10 mouse cellular contexts compared by ENCODE assay signal in the genomic region with DNA sequence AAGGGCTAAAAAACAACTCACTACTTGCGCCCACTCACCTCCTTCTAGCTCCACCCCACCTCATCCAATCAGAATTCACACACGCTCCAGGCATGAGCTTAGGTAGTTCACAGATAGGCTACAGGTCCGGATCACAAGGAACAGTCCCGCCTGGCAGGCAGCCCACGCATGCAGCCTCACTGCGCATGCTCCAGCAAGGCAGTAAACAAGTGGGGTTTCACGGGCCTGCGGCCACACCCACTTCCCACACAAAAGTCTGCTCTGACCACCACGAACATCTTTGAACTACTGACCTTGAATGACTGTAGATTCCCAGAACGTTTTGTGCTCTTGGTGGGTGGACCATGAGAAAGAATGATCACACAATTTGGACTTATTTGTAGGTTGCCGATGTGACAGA.
"Had no signal": no experiment of that assay in that cellular context is flagged by ENCODE, and none has a peak within 500 bp of the region (broad histone marks: within the 10 kb centered on the region; RNA-seq: fewer than 3 reads in every experiment).

No protein-coding gene starts in this region.

- DNase-seq: kidney, adult 11 months; kidney, adult 9 months; kidney, postnatal 36 days; layer of hippocampus, adult 9-11 months; layer of hippocampus, postnatal 36 days; liver, embryonic 13.5 days; lung, embryonic 14.5 days; right cerebral cortex, adult 18-20 months; right cerebral cortex, postnatal 25 days; thymus, postnatal 36 days had no signal
